Mouse (Mus musculus): Measurements from ENCODE around the gene Tcta. TPM values are rescaled to one million over a fixed set of nuclear protein-coding genes. Genes with fewer than 3 reads are reported as not detected.

Gene Tcta
- polyA plus RNA-seq, 1 experiment: 6.8 TPM

DNA sequence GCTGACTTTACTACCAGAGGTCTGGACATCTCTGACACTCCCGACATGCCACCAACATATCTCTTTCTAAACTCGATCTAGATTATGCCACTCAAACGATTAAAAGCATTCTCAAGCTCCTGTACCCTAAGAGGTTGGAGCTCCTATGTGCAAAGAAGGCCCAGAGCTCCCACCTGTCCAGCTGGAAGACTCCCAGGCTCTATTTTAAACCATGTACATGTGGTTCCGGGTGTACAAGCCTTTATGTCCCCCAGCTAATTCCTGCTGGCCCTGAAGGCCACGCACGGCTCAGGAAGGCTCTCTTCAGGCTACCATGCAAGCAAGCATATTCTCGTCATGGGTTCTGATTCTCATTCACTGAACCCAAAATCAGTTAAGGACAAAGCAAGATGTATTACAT lies 44.1 kb downstream of the Tcta start:
- H3K36me3 ChIP-seq (replicated peaks; ENCODE audit: low read length): no peaks in the 10 kb centered on the region
- H3K9me3 ChIP-seq: no peaks in the 10 kb centered on the region
- TF ChIP-seq GATA1 (IDR thresholded peaks at IDR 0.05; ENCODE audit: borderline replicate concordance, low read length): no peak
- TF ChIP-seq FLI1 (IDR thresholded peaks at IDR 0.05; ENCODE audit: low read length): no peak
- peaks cover 42% of the 10 kb centered on the region for H3K4me1 ChIP-seq
- H3K4me3 ChIP-seq (replicated peaks): no peak overlapping the region
- H3K27me3 ChIP-seq (replicated peaks): no peaks in the 10 kb centered on the region

DNA sequence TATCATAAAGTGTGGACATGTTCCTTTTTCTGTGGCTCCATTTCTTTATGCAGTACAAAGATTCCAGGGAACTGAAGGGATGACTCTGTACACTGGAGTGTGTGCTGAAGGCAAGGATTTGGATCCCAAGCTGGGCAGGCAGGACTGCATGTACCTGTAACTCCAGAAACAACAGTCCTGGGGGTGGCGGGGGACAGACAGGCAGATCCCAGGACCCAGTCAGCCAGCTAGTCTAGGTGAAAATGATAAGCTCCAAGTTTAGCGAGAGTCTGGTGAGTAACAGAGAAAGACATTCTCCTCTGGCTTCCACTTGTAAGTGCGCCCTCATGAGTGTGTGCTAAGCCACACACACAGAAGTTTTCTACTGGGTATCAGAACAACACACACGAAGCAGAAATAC lies 45.4 kb downstream of the Tcta start:
- no peaks in the 10 kb centered on the region for H3K36me3 ChIP-seq (replicated peaks; ENCODE audit: low read length)
- H3K4me3 ChIP-seq (replicated peaks): no peak overlapping the region
- H3K9me3 ChIP-seq: no peaks in the 10 kb centered on the region
- peaks cover 36% of the 10 kb centered on the region for H3K4me1 ChIP-seq
- no peak for TF ChIP-seq FLI1 (IDR thresholded peaks at IDR 0.05; ENCODE audit: low read length)
- TF ChIP-seq GATA1 (IDR thresholded peaks at IDR 0.05; ENCODE audit: borderline replicate concordance, low read length): no peak
- no peaks in the 10 kb centered on the region for H3K27me3 ChIP-seq (replicated peaks)

Other genes starting within 250 kb of the Tcta start
- 0.17 TPM in 1 of 2 replicates, not detected in the other for gene Mst1, start 225.7 kb downstream of the Tcta start, polyA plus RNA-seq (2012; ENCODE audit: insufficient read depth, low replicate concordance)
- 51.9 and 73.7 TPM in 2 replicates for gene Rnf123, start 222.8 kb downstream of the Tcta start, polyA plus RNA-seq (2012; ENCODE audit: insufficient read depth, low replicate concordance)
- 13.0 and 26.5 TPM in 2 replicates for gene Apeh, start 211.6 kb downstream of the Tcta start, polyA plus RNA-seq (2012; ENCODE audit: insufficient read depth, low replicate concordance)
- 0.26 and 0.83 TPM in 2 replicates for gene Bsn, start 115.8 kb downstream of the Tcta start, polyA plus RNA-seq (2012; ENCODE audit: insufficient read depth, low replicate concordance)
- 10.0 and 15.2 TPM in 2 replicates for gene Dag1, start 42.2 kb downstream of the Tcta start, polyA plus RNA-seq (2012; ENCODE audit: insufficient read depth, low replicate concordance)
- not detected in 2 replicates for gene Nicn1, start 15.7 kb downstream of the Tcta start, polyA plus RNA-seq (2012; ENCODE audit: insufficient read depth, low replicate concordance)
- gene Amt, start 9.3 kb downstream of the Tcta start, polyA plus RNA-seq (2012; ENCODE audit: insufficient read depth, low replicate concordance): 1.9 TPM in 1 of 2 replicates, not detected in the other
- 83.3 and 92.2 TPM in 2 replicates for gene Rhoa, start within 50 bp of the Tcta start, polyA plus RNA-seq (2012; ENCODE audit: insufficient read depth, low replicate concordance)
- 49.9 and 236 TPM in 2 replicates for gene Gpx1, start 32.7 kb upstream of the Tcta start, polyA plus RNA-seq (2012; ENCODE audit: insufficient read depth, low replicate concordance)
- gene Usp4, start 41.7 kb upstream of the Tcta start, polyA plus RNA-seq (2012; ENCODE audit: insufficient read depth, low replicate concordance): 63.2 and 114 TPM in 2 replicates
- gene 1700102P08Rik, start 86.6 kb upstream of the Tcta start, polyA plus RNA-seq (2012; ENCODE audit: insufficient read depth, low replicate concordance): 0.30 TPM in 1 of 2 replicates, not detected in the other
- not detected in 2 replicates for gene Ccdc36, start 122.3 kb upstream of the Tcta start, polyA plus RNA-seq (2012; ENCODE audit: insufficient read depth, low replicate concordance)
- gene BC048562, start 130.3 kb upstream of the Tcta start, polyA plus RNA-seq (2012; ENCODE audit: insufficient read depth, low replicate concordance): not detected in 2 replicates
- 16.0 and 16.9 TPM in 2 replicates for gene Ccdc71, start 154.4 kb upstream of the Tcta start, polyA plus RNA-seq (2012; ENCODE audit: insufficient read depth, low replicate concordance)
- gene Klhdc8b, start 155.4 kb upstream of the Tcta start, polyA plus RNA-seq (2012; ENCODE audit: insufficient read depth, low replicate concordance): 3.8 and 6.5 TPM in 2 replicates
- 0.04 TPM in 1 of 2 replicates, not detected in the other for gene Lamb2, start 173.6 kb upstream of the Tcta start, polyA plus RNA-seq (2012; ENCODE audit: insufficient read depth, low replicate concordance)
- 61.5 and 104 TPM in 2 replicates for gene Usp19, start 184.4 kb upstream of the Tcta start, polyA plus RNA-seq (2012; ENCODE audit: insufficient read depth, low replicate concordance)
- 6.5 and 33.3 TPM in 2 replicates for gene Qars, start 201.5 kb upstream of the Tcta start, polyA plus RNA-seq (2012; ENCODE audit: insufficient read depth, low replicate concordance)
- gene Qrich1, start 210.6 kb upstream of the Tcta start, polyA plus RNA-seq (2012; ENCODE audit: insufficient read depth, low replicate concordance): 22.0 and 38.5 TPM in 2 replicates

Data from megakaryocyte, embryonic 14.5 days (primary cell).